Mouse (Mus musculus) stomach, postnatal 0 days (tissue): ENCODE measurements around the gene Olfr1015. TPM values are rescaled to one million over a fixed set of nuclear protein-coding genes. Genes with fewer than 3 reads are reported as not detected.

Experiments
- ATAC-seq: fragments of 200-750 bp; cut with Nextera tagmentation; 2 replicates; pipeline ENCODE4 v1.8.0; 2017; ENCODE audit not compliant: low FRiP score, low TSS enrichment
- DNase-seq: peaks from one replicate; pipeline ENCODE4 v3.0.0-alpha.2; 2016; ENCODE audit warnings: low spot score
- H3K27ac ChIP-seq: fragments of 300-500 bp; sonication (generic); replicated peaks from 2 replicates; pipeline ENCODE4 v1.5.1; 2014; ENCODE audit warnings: mild to moderate bottlenecking, control low read depth
- H3K27me3 ChIP-seq: fragments of 300-500 bp; sonication (generic); 2 replicates; pipeline ENCODE4 v1.6.1; 2014; ENCODE audit warnings: low read length; ENCODE audit not compliant: control insufficient read depth, insufficient read depth
- H3K36me3 ChIP-seq: fragments of 300-500 bp; sonication (generic); 2 replicates; pipeline ENCODE4 v1.6.1; 2014; ENCODE audit warnings: low read length, mixed read lengths; ENCODE audit not compliant: control insufficient read depth, insufficient read depth
- H3K4me1 ChIP-seq: fragments of 300-500 bp; sonication (generic); replicated peaks from 2 replicates; pipeline ENCODE4 v1.6.1; 2014; ENCODE audit warnings: antibody characterized with exemption; ENCODE audit not compliant: control insufficient read depth, insufficient read depth
- H3K4me2 ChIP-seq: fragments of 300-500 bp; sonication (generic); replicated peaks from 2 replicates; pipeline ENCODE4 v1.6.1; 2014; ENCODE audit warnings: low read depth, mild to moderate bottlenecking, control low read depth, moderate library complexity
- H3K4me3 ChIP-seq: fragments of 300-500 bp; sonication (generic); 2 replicates; pipeline ENCODE4 v1.5.1; 2014; ENCODE audit warnings: low read depth, low read length, control low read depth
- H3K9ac ChIP-seq: fragments of 300-500 bp; sonication (generic); 2 replicates; pipeline ENCODE4 v1.6.1; 2014; ENCODE audit warnings: mild to moderate bottlenecking, low read length, control low read depth, mixed read lengths
- H3K9me3 ChIP-seq: fragments of 300-500 bp; sonication (generic); 2 replicates; pipeline ENCODE4 v1.6.1; 2016; ENCODE audit warnings: low read length; ENCODE audit not compliant: control insufficient read depth
- CTCF ChIP-seq: IDR thresholded peaks from 2 replicates; pipeline ENCODE4 v1.5.1; 2016; ENCODE audit warnings: antibody characterized with exemption, low read depth, mild to moderate bottlenecking, moderate library complexity
- EP300 ChIP-seq: optimal IDR thresholded peaks from 2 replicates; pipeline ENCODE3; 2016; ENCODE audit warnings: antibody characterized with exemption
- WGBS: fragments of 180-500 bp; shearing (Covaris S2); extraction: QIAGEN DNeasy Blood & Tissue Kit; methylation state at CpG from one replicate; pipeline ENCODE4 v1.1.7; 2014; 5-methylcytosine and 5-hydroxymethylcytosine counted together
- polyA plus RNA-seq: library from polyadenylated mRNA; unstranded; fragments of >200 nt; fragmentation: Nextera tagmentation; extraction: Ambion mirVana; gene quantifications from 2 replicates; pipeline ENCODE4 v1.2.1, GENCODE M21; 2015

Olfr1015 gene
- not detected in 2 replicates for polyA plus RNA-seq

DNA sequence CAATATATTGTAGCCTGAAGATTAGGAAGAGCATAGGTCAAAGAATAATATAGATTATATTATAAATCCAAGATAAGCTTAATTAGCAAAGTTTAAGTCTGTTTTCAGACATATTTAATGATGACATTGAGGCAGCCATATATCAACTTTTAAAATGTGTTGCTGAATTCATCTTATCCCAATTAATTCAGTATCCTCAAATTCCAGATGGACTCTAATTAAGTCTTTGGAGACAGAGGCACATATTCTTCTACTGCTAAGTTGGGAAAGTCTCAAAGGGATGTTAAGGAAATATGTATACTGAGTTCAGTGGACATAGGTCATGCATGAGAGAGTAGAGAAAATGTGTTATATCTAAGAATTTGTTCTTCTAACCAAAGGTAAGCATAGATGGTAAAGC, at the start of gene Olfr1015:
Gene Olfr1015 (plus strand): TSS at position 301 of the 400 bp plus-strand sequence.
- H3K4me2 ChIP-seq: no peak within 1 kb of the TSS
- no peak within 1 kb of the TSS for H3K27ac ChIP-seq
- no peaks in the 10 kb centered on the region for H3K9me3 ChIP-seq
- DNase-seq: no peak
- H3K4me3 ChIP-seq: no peak within 1 kb of the TSS
- TF ChIP-seq CTCF (no peak), EP300 (no peak)
- no peak for ATAC-seq
- no peaks in the 10 kb centered on the region for H3K36me3 ChIP-seq
- no peaks in the 10 kb centered on the region for H3K4me1 ChIP-seq
- no peak within 1 kb of the TSS for H3K9ac ChIP-seq
- H3K27me3 ChIP-seq: no peaks in the 10 kb centered on the region

DNA sequence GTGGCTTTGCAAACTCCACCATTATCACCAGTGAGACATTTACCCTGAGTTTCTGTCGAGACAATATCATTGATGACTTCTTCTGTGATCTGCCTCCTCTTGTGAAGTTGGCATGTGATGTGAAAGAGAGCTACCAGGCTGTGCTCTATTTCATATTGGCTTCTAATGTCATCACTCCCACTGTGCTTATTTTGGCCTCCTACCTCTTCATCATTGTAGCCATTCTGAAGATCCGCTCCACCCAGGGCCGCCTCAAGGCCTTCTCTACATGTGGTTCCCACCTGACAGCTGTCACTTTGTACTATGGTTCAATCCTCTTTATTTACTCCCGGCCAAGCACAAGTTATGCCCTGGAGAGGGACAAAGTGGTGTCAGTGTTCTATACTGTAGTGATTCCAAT, 28.0 kb upstream of the Olfr1015 start:
- no peak for TF ChIP-seq EP300
- no peak for TF ChIP-seq CTCF
- DNase-seq: no peak
- WGBS: 82% methylated on average over 4 of the region's 4 CpGs
- Histone ChIP-seq H3K9ac (no peak overlapping the region), H3K9me3 (no peaks in the 10 kb centered on the region), H3K36me3 (no peaks in the 10 kb centered on the region), H3K4me3 (no peak overlapping the region), H3K27me3 (no peaks in the 10 kb centered on the region), H3K27ac (no peak overlapping the region), H3K4me2 (no peak overlapping the region), H3K4me1 (no peaks in the 10 kb centered on the region)
- ATAC-seq: no peak

DNA sequence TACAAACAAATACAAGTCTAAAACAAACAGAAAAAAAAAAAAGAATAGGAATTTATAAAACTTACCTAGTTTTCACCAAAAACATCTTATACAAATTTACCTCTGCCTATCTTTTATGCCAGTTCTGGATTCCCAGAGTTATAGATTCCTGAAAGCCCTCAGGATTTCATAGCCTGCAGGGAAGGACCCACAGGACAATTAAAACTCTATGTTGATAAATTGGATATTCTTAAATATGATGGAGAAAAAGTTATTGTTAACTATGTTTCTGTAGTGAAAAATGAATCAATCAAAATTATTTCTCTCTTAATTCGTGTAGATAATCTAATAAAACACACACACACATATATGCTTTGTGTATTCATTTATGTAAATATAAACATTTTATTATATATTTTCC, 19.2 kb upstream of the Olfr1015 start, which contains the start of gene Olfr1012:
Gene Olfr1012 (minus strand): TSS at position 101 of the 400 bp plus-strand sequence.
- H3K36me3 ChIP-seq: no peaks in the 10 kb centered on the region
- no peak for ATAC-seq
- TF ChIP-seq EP300: no peak
- no peak for TF ChIP-seq CTCF
- no peaks in the 10 kb centered on the region for H3K27me3 ChIP-seq
- H3K4me3 ChIP-seq: no peak within 1 kb of the TSS
- no peak within 1 kb of the TSS for H3K27ac ChIP-seq
- no peak for DNase-seq
- H3K9ac ChIP-seq: no peak within 1 kb of the TSS
- H3K4me1 ChIP-seq: no peaks in the 10 kb centered on the region
- no peak within 1 kb of the TSS for H3K4me2 ChIP-seq
- WGBS: 45% methylated on average over 1 of the region's 1 CpGs
- H3K9me3 ChIP-seq: no peaks in the 10 kb centered on the region

DNA sequence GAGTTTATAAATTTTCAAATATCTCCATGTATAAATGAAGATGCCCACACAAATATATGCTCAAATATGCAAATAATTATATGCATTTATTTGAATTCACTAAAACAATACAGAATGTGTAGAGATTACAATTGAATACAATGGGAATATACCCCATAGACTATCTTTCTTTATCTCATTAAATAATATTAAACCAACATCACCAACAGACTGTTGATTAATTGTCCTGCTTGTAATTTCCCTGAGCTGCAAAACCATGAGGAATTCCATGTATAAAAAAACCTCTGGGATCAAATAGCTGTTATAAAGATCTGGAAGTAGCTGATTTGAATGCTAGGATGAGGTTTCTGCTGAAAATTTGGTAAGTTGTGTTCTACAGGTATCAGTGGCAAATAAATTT, 15.0 kb upstream of the Olfr1015 start, which contains the start of gene Olfr1013:
Gene Olfr1013 (plus strand): TSS at position 301 of the 400 bp plus-strand sequence.
- no peak for TF ChIP-seq CTCF
- TF ChIP-seq EP300: no peak
- no peaks in the 10 kb centered on the region for H3K27me3 ChIP-seq
- ATAC-seq (no peak), DNase-seq (no peak)
- H3K4me3 ChIP-seq: no peak within 1 kb of the TSS
- no peaks in the 10 kb centered on the region for H3K4me1 ChIP-seq
- no peak within 1 kb of the TSS for H3K9ac ChIP-seq
- no peak within 1 kb of the TSS for H3K4me2 ChIP-seq
- no peaks in the 10 kb centered on the region for H3K36me3 ChIP-seq
- H3K9me3 ChIP-seq: no peaks in the 10 kb centered on the region
- H3K27ac ChIP-seq: no peak within 1 kb of the TSS

DNA sequence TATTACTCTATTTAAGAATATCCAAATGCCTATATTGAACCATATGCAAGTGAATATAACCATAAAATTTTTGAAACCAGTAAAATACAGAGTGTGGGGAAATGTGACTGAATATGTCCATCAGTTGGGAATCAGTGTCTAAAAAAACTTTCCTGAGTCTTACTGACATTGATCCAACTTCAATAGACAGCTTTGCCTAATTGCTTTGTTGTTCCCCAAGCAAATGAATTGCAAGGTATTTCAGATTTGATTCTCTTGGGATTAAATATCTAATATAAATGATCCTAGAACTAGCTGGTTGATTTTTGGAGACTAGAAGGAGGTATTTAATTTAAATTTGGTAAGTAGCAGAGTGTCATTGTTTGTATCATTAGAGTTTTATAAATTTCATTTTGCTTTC, 9.4 kb upstream of the Olfr1015 start, which contains the start of gene Olfr1014:
Gene Olfr1014 (plus strand): TSS at position 301 of the 400 bp plus-strand sequence.
- H3K27ac ChIP-seq: no peak within 1 kb of the TSS
- no peaks in the 10 kb centered on the region for H3K4me1 ChIP-seq
- H3K4me2 ChIP-seq: no peak within 1 kb of the TSS
- DNase-seq (no peak), ATAC-seq (no peak)
- no peaks in the 10 kb centered on the region for H3K36me3 ChIP-seq
- TF ChIP-seq EP300 (no peak), CTCF (no peak)
- H3K9ac ChIP-seq: no peak within 1 kb of the TSS
- no peaks in the 10 kb centered on the region for H3K9me3 ChIP-seq
- H3K4me3 ChIP-seq: no peak within 1 kb of the TSS
- no peaks in the 10 kb centered on the region for H3K27me3 ChIP-seq

DNA sequence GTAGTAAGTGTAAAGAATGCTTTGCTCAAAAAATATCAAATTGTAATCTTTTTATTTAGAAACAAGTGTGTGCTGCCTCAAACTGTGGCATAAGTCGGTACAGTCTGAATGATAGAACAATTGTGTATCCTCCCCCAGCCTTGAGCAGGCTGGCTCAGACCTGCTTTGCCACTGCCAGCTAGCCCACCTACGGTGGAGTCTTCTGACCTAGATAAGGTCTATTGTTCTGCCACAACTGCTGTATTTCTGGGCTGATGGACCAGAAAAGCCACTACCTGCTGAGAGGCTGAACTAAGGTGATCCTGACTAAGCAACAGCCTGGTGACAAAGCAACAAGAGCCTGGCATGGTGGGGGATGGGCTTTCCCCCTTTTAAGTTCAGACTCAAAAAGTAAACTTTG, 10.5 kb downstream of the Olfr1015 start:
- 44% methylated on average over 2 of the region's 2 CpGs for WGBS
- Histone ChIP-seq H3K27me3 (no peaks in the 10 kb centered on the region), H3K36me3 (no peaks in the 10 kb centered on the region), H3K9me3 (no peaks in the 10 kb centered on the region), H3K4me1 (no peaks in the 10 kb centered on the region), H3K9ac (no peak overlapping the region), H3K4me2 (no peak overlapping the region), H3K4me3 (no peak overlapping the region), H3K27ac (no peak overlapping the region)
- ATAC-seq: no peak
- no peak for DNase-seq
- TF ChIP-seq EP300 (no peak), CTCF (no peak)
